Mouse (Mus musculus) stomach, postnatal 0 days (tissue): ENCODE data around the gene Myl7.

Source experiments
- CTCF ChIP-seq: IDR thresholded peaks from 2 replicates; pipeline ENCODE4 v1.5.1; 2016; ENCODE audit warnings: antibody characterized with exemption, low read depth, mild to moderate bottlenecking, moderate library complexity
- EP300 ChIP-seq: optimal IDR thresholded peaks from 2 replicates; pipeline ENCODE3; 2016; ENCODE audit warnings: antibody characterized with exemption

DNA sequence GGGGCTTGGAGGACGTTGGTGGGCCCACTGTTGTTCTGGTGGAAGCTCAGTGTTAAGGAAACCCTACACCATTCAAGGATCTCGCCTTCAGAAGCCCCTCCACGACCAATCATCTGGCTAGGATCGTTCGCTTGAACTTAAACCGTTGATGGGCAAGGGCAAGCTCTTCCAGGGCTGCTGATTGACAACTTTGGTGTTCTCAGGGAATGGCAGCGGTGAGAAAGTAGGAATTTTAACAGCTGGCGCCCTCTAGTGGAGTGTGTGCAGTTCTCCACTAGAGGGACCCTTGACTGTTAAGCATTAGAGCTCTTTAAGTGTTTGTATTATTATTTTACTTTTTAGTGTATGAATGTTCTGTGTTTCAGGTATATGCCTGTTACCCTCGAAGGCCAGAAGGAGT is 12.4 kb downstream of the Myl7 start:
- TF ChIP-seq CTCF (peak; percentile 95), EP300 (no peak)
